Mouse (Mus musculus) limb, embryonic 14.5 days (tissue): Measurements from ENCODE around the gene Duox1. TPM values are rescaled to one million over a fixed set of nuclear protein-coding genes. Genes with fewer than 3 reads are reported as not detected.

Source experiments
- ATAC-seq: fragments of 200-750 bp; cut with Nextera tagmentation; 2 replicates; pipeline ENCODE4 v1.8.0; 2017; ENCODE audit warnings: low read depth, moderate number of reproducible peaks, moderate TSS enrichment; ENCODE audit not compliant: low FRiP score
- DNase-seq: peaks from one replicate; pipeline ENCODE4 v3.0.0-alpha.2; 2015; ENCODE audit warnings: low spot score
- H3K27ac ChIP-seq: fragments of 300-500 bp; sonication (generic); replicated peaks from 2 replicates; pipeline ENCODE4 v1.5.1; 2014; ENCODE audit warnings: low read depth, mild to moderate bottlenecking, low read length, moderate library complexity, mixed read lengths
- H3K27me3 ChIP-seq: fragments of 300-500 bp; sonication (generic); 2 replicates; pipeline ENCODE4 v1.6.1; 2014; ENCODE audit warnings: low read length, mixed read lengths; ENCODE audit not compliant: control insufficient read depth, insufficient read depth
- H3K36me3 ChIP-seq: fragments of 300-500 bp; sonication (generic); 2 replicates; pipeline ENCODE4 v1.6.1; 2014; ENCODE audit warnings: mild to moderate bottlenecking, low read length, moderate library complexity, mixed read lengths; ENCODE audit not compliant: control insufficient read depth, insufficient read depth
- H3K4me1 ChIP-seq: fragments of 300-500 bp; sonication (generic); 2 replicates; pipeline ENCODE4 v1.6.1; 2014; ENCODE audit warnings: antibody characterized with exemption, low read length, mixed read lengths; ENCODE audit not compliant: control insufficient read depth, insufficient read depth
- H3K4me2 ChIP-seq: fragments of 300-500 bp; sonication (generic); replicated peaks from 2 replicates; pipeline ENCODE4 v1.6.1; 2014; ENCODE audit warnings: low read depth, mild to moderate bottlenecking, low read length, moderate library complexity; ENCODE audit not compliant: severe bottlenecking
- H3K4me3 ChIP-seq: fragments of 300-500 bp; sonication (generic); replicated peaks from 2 replicates; pipeline ENCODE4 v1.5.1; 2014; ENCODE audit warnings: low read length
- H3K9ac ChIP-seq: fragments of 300-500 bp; sonication (generic); 2 replicates; pipeline ENCODE4 v1.6.1; 2014; ENCODE audit warnings: mild to moderate bottlenecking, low read depth, low read length, moderate library complexity; ENCODE audit not compliant: severe bottlenecking
- H3K9me3 ChIP-seq: fragments of 300-500 bp; sonication (generic); 2 replicates; pipeline ENCODE4 v1.6.1; 2016; ENCODE audit warnings: low read length; ENCODE audit not compliant: control insufficient read depth
- POLR2A ChIP-seq: fragments of 200-500 bp; IDR thresholded peaks from 2 replicates; pipeline ENCODE4 v1.8.0; 2012; ENCODE audit warnings: inconsistent platforms, mild to moderate bottlenecking, moderate library complexity, borderline replicate concordance; ENCODE audit not compliant: insufficient read depth, insufficient read length; ENCODE audit errors: extremely low read depth
- WGBS: fragments of 180-500 bp; shearing (Covaris S2); extraction: QIAGEN DNeasy Blood & Tissue Kit; methylation state at CpG from one replicate; pipeline ENCODE4 v1.1.7; 2014; 5-methylcytosine and 5-hydroxymethylcytosine counted together
- polyA plus RNA-seq, 2 experiments: library from polyadenylated mRNA; depleted of rRNA in 1 of 2; stranded (reverse) in 1 of 2; unstranded in 1 of 2; fragments of >200 nt; fragmentation: Nextera tagmentation in 1 of 2; extraction: Ambion mirVana in 1 of 2; gene quantifications; 2 replicates each; pipeline versions ENCODE4 v1.2.1 to v1.2.3; 2012 to 2014

The Duox1 gene
- polyA plus RNA-seq, 2 experiments: 1.2 to 1.6 TPM

GRCm38 (mm10) chr2:122361868-122362621, 46.6 kb downstream of the Duox1 start:
- no peaks in the 10 kb centered on the region for H3K9me3 ChIP-seq
- no peaks in the 10 kb centered on the region for H3K27me3 ChIP-seq
- H3K4me1 ChIP-seq: peaks cover 14% of the 10 kb centered on the region
- ATAC-seq (no peak), DNase-seq (no peak)
- no peak overlapping the region for H3K4me3 ChIP-seq
- 62% methylated on average over 10 of the region's 10 CpGs for WGBS
- TF ChIP-seq POLR2A: no peak
- H3K4me2 ChIP-seq: no peak overlapping the region
- no peak overlapping the region for H3K27ac ChIP-seq
- H3K9ac ChIP-seq: no peak overlapping the region
- peaks cover 25% of the 10 kb centered on the region for H3K36me3 ChIP-seq

- Histone ChIP-seq H3K4me3 (no peak overlapping the region), H3K27me3 (no peaks in the 10 kb centered on the region), H3K27ac (no peak overlapping the region), H3K36me3 (peaks cover 18% of the 10 kb centered on the region), H3K4me2 (no peak overlapping the region), H3K9me3 (no peaks in the 10 kb centered on the region), H3K4me1 (peaks cover 23% of the 10 kb centered on the region), H3K9ac (no peak overlapping the region)
- WGBS: 91% methylated on average over 13 of the region's 13 CpGs
- DNase-seq: no peak
- TF ChIP-seq POLR2A: no peak
- ATAC-seq: no peak
These were observed 47.4 kb downstream of the Duox1 start for GRCm38 (mm10) chr2:122362622-122363523.

- no peak for ATAC-seq
- H3K36me3 ChIP-seq: peaks cover 6% of the 10 kb centered on the region
- H3K4me2 ChIP-seq: no peak overlapping the region
- no peaks in the 10 kb centered on the region for H3K27me3 ChIP-seq
- WGBS: 89% methylated on average over 3 of the region's 3 CpGs
- no peak for TF ChIP-seq POLR2A
- peaks cover 25% of the 10 kb centered on the region for H3K4me1 ChIP-seq
- no peaks in the 10 kb centered on the region for H3K9me3 ChIP-seq
- DNase-seq: no peak
- no peak overlapping the region for H3K27ac ChIP-seq
- no peak overlapping the region for H3K9ac ChIP-seq
- no peak overlapping the region for H3K4me3 ChIP-seq
These were observed 49.0 kb downstream of the Duox1 start for GRCm38 (mm10) chr2:122364352-122364944.

- WGBS: 83% methylated on average over 10 of the region's 10 CpGs
- H3K4me2 ChIP-seq: no peak overlapping the region
These were observed 49.9 kb downstream of the Duox1 start for GRCm38 (mm10) chr2:122365244-122365866.

GRCm38 (mm10) chr2:122366039-122366438, 50.6 kb downstream of the Duox1 start:
- no peak overlapping the region for H3K9ac ChIP-seq
- H3K27ac ChIP-seq: no peak overlapping the region
- no peak overlapping the region for H3K4me2 ChIP-seq
- H3K36me3 ChIP-seq: peaks cover 6% of the 10 kb centered on the region
- DNase-seq (no peak), ATAC-seq (no peak)
- no peak overlapping the region for H3K4me3 ChIP-seq
- no peak for TF ChIP-seq POLR2A
- no peaks in the 10 kb centered on the region for H3K27me3 ChIP-seq
- H3K4me1 ChIP-seq: peaks cover 29% of the 10 kb centered on the region
- no peaks in the 10 kb centered on the region for H3K9me3 ChIP-seq
- WGBS: 60% methylated on average over 3 of the region's 3 CpGs

More at GRCm38 (mm10) chr2:122365244-122365866, 49.9 kb downstream of the Duox1 start:
- H3K4me3 ChIP-seq: no peak overlapping the region
- ATAC-seq (no peak), DNase-seq (no peak)
- no peak overlapping the region for H3K27ac ChIP-seq
- H3K9me3 ChIP-seq: no peaks in the 10 kb centered on the region
- no peaks in the 10 kb centered on the region for H3K27me3 ChIP-seq
- H3K9ac ChIP-seq: no peak overlapping the region
- TF ChIP-seq POLR2A: no peak
- H3K4me1 ChIP-seq: peaks cover 29% of the 10 kb centered on the region
- H3K36me3 ChIP-seq: peaks cover 6% of the 10 kb centered on the region
